Mouse (Mus musculus): ENCODE measurements around the gene Lnpep.

GRCm38 (mm10) chr17:17492116-17492515 is 132.7 kb downstream of the Lnpep start:
- TF ChIP-seq CTCF (IDR thresholded peaks at IDR 0.05; ENCODE audit: extremely low read depth, insufficient read depth, low read length): no peak
- TF ChIP-seq POLR2A (IDR thresholded peaks at IDR 0.05; ENCODE audit: extremely low read depth, insufficient read depth, low read length): no peak

All from cortical plate, adult 2 months (tissue).